Mouse (Mus musculus) spleen, adult 18-20 months (tissue): Measurements from ENCODE around the gene Map1b.

Experiments used
- DNase-seq, 2 experiments: peaks; one replicate each; pipeline ENCODE4 v3.0.0; 2022; ENCODE audit warnings: mixed read lengths in 2 of 2

Gene Map1b

GRCm38 (mm10) chr13:99397228-99397627 is 119.1 kb downstream of the Map1b start:
- DNase-seq, result no peak

GRCm38 (mm10) chr13:99395531-99395930 is 120.8 kb downstream of the Map1b start:
- DNase-seq, result no peak

- no peak for DNase-seq
Observed at GRCm38 (mm10) chr13:99394694-99395093, 121.6 kb downstream of the Map1b start.

- no peak for DNase-seq
Observed at GRCm38 (mm10) chr13:99393128-99393527, 123.2 kb downstream of the Map1b start.

GRCm38 (mm10) chr13:99391417-99391816 is 124.9 kb downstream of the Map1b start:
- no peak for DNase-seq

GRCm38 (mm10) chr13:99387901-99388811 is 128.2 kb downstream of the Map1b start:
- DNase-seq, result no peak

GRCm38 (mm10) chr13:99386341-99386740 is 130.0 kb downstream of the Map1b start:
- no peak for DNase-seq

GRCm38 (mm10) chr13:99385911-99386310 is 130.4 kb downstream of the Map1b start:
- DNase-seq, result no peak

- DNase-seq, result no peak
Observed at GRCm38 (mm10) chr13:99384555-99385203, 131.7 kb downstream of the Map1b start.

- no peak for DNase-seq
Observed at GRCm38 (mm10) chr13:99382373-99382772, 134.0 kb downstream of the Map1b start.

GRCm38 (mm10) chr13:99378223-99378622 is 138.1 kb downstream of the Map1b start:
- no peak for DNase-seq

- no peak for DNase-seq
Observed at GRCm38 (mm10) chr13:99377055-99377454, 139.3 kb downstream of the Map1b start.

- DNase-seq, result peak in 1 of 2 experiments; percentile 57
Observed at GRCm38 (mm10) chr13:99375550-99375949, 140.8 kb downstream of the Map1b start.

- DNase-seq, result no peak
Observed at GRCm38 (mm10) chr13:99374191-99374590, 142.1 kb downstream of the Map1b start.

GRCm38 (mm10) chr13:99373684-99374083 is 142.7 kb downstream of the Map1b start:
- no peak for DNase-seq
